Mouse (Mus musculus): ENCODE results near the gene Diras1. TPM values are rescaled to one million over a fixed set of nuclear protein-coding genes. Genes with fewer than 3 reads are reported as not detected.

The Diras1 gene
- total RNA-seq, 2 experiments from 2014 or later, result not detected

DNA sequence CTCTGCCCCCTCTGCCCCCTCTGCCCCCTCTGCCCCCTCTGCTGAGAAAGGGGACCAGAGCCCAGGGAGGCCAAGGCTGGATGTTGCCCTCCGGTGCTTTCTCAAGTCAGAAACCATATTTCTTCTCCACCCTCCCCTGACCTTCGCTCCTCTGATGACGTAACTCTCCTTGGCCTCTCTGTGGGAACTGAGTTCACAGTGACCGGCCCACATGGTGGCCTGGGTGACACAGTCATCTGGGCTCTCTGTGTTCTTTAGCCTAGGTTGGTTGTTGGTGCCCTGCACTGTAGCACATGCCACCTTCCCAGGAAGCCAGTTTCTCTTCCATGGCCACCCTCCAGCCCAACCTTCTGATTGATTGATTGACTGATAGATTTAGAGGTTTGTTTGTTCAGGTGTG lies 43.1 kb downstream of the Diras1 start:
- ATAC-seq (replicated peaks; ENCODE audit: low FRiP score, poor library complexity, severe bottlenecking), result no peak

DNA sequence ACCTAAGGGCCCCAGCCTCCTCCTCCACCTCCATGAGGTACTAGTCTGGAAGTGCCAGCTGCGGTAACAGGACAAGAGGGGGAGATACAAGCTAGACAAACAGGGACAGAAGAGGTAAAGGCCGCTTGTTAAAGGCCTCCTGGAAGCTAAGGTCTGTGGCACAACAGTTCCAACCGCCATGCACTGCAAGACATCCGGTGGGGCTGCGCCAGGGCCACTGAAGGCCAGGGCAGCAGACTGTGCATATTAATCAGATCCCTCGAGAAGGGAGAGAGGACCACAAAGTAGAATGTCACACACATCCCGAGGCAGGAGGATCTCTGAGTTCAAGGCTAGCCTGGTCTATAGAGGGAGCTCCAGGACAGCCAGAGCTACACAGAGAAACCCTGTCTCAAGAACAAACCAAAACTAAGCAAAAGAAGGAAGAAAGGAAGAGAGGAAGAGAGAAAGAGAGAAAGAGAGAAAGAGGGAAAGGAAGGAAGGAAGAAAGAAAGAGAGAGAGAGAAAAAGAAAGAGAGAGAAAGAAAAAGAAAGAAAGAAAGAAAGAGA lies 43.8 kb downstream of the Diras1 start:
- ATAC-seq (replicated peaks; ENCODE audit: low FRiP score, poor library complexity, severe bottlenecking), result 0 out of 2 replicates have a peak, but pooled peaks have one; percentile 10

DNA sequence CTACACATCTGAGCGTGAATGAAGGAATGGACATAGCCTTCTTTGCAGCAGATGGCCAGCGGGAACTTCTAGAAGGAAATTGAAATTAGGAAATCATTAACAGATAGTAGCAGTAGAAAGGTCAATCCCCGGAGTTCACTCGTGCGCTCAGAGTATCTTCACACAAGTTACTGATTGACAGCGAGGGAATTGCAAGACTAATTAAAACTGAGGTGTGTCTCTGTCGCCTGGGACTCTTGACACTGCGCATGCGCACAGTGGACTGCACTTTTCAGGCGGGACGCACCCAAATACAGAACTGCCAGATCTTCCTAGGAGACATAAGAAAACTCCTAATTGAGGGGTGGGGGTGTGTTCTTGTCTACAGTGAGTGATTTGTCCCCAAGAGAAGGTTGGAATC lies 50.0 kb downstream of the Diras1 start:
- ATAC-seq (replicated peaks; ENCODE audit: low FRiP score, poor library complexity, severe bottlenecking), result no peak

DNA sequence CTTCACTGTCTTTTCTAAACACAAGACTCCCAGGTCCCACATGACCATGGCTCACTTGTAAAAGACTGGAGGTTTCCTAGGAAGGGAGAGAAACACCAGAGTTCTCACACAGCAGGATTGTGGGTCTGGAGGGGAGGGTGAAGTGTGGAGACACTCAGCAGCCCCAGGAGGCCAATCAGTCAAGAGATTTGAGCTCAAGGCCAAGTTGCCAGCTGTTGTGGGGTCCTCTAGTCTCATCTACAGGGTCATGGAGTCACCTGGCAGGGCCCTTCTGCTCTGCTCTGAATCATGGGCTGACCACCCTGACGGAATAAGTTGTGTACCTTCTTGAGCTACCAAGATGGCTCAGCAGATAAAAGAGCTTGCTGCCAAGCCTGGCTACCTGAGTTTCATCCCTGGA lies 51.7 kb downstream of the Diras1 start:
- ATAC-seq (replicated peaks; ENCODE audit: low FRiP score, poor library complexity, severe bottlenecking), result no peak

DNA sequence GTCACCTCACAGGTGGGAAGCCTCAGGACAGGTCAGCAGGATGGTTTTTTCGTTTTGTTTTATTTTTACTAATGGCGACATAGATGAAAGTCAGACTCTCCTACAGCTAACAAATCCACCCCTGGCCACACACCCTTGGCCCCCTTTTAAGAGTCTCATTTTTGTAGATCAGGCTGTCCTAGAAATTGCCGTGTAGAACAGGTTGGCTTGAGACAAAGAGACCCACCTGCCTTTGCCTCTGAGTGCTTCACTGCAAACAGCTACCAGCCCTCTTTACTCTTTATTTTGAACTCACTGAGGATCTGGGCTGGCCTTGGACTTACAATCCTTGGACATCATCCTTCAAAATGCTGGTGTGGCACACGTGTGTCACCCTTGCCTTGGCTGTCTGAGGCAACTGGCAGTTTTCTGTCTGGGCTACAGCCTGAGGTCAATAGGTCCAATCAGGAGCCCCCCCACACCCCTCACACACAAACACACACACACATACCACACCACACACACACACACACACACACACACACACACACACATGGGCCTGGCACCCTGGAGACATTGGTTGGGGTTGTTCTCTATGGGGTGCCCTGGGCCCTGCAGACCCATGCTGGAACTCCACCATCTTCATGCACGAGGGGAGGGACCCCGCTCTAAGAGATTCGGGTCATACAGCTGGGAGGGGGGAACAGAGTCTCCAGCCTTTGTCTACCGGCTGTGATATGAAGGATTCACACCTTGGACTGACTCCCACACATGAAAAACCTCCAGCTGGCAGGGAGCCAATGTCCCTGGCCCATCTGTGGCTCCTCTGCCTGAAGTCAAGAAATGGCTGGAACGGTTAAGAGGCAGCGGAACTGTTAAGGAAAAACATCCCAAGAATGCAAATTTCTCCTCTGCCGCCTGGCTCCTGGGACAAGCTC lies 53.1 kb downstream of the Diras1 start:
- ATAC-seq (replicated peaks; ENCODE audit: low FRiP score, poor library complexity, severe bottlenecking), result no peak

DNA sequence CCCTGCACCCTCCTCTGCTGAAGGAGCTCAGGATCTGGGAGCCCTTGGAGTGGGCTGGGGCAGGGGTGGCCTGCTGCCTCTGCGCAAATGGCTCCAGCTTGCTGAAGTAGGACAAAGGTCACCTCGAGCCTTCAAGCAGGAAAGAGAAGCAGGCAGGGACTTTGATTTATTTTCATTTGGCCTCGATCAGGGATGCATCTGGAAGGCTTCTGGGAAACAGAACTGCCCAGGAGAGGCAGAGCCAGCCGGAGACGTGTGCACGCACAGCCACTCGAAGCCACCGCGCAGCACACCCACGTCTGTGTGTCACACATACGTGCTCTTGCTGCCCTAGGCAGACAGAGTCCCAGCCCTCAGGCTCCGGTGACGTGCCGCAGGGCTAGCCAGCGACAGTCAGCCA lies 53.9 kb downstream of the Diras1 start:
- no peak for ATAC-seq (replicated peaks; ENCODE audit: low FRiP score, poor library complexity, severe bottlenecking)

DNA sequence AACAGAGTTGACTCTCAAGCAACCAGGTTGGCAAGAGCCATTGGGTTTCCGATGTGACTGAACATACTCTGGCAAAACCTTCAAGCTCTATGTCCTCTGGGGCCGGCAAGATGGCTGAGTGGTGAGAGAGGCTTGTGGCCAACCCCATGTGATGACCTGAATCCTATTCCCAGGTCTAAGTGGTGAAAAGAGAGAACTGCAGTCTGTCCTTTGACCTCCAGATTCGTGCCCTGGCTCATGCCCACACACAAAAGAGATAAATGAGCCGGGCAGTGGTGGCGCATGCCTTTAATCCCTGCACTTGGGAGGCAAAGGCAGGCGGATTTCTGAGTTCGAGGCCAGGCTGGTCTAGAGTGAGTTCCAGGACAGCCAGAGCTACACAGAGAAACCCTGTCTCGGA lies 55.3 kb downstream of the Diras1 start:
- ATAC-seq (replicated peaks; ENCODE audit: low FRiP score, poor library complexity, severe bottlenecking), result no peak

Other genes with a start within 250 kb of the Diras1 start
- 34.2 and 48.6 TPM in 2 replicates for gene Sf3a2, start 227.5 kb downstream of the Diras1 start, total RNA-seq (2015; ENCODE audit: low replicate concordance)
- 16.8 and 18.1 TPM in 2 replicates for gene Sf3a2, start 227.5 kb downstream of the Diras1 start, total RNA-seq (2017; ENCODE audit: low replicate concordance)
- gene Plekhj1, start 227.0 kb downstream of the Diras1 start, total RNA-seq (2015; ENCODE audit: low replicate concordance), result 71.0 and 81.7 TPM in 2 replicates
- 18.9 and 38.1 TPM in 2 replicates for gene Plekhj1, start 227.0 kb downstream of the Diras1 start, total RNA-seq (2017; ENCODE audit: low replicate concordance)
- gene Amh, start 220.4 kb downstream of the Diras1 start, total RNA-seq (2015; ENCODE audit: low replicate concordance), result not detected in 2 replicates
- not detected in 2 replicates for gene Amh, start 220.4 kb downstream of the Diras1 start, total RNA-seq (2017; ENCODE audit: low replicate concordance)
- gene Jsrp1, start 212.2 kb downstream of the Diras1 start, total RNA-seq (2015; ENCODE audit: low replicate concordance), result not detected in 2 replicates
- not detected in 2 replicates for gene Jsrp1, start 212.2 kb downstream of the Diras1 start, total RNA-seq (2017; ENCODE audit: low replicate concordance)
- 1,470 and 1,566 TPM in 2 replicates for gene Oaz1, start 199.0 kb downstream of the Diras1 start, total RNA-seq (2015; ENCODE audit: low replicate concordance)
- 158 and 259 TPM in 2 replicates for gene Oaz1, start 199.0 kb downstream of the Diras1 start, total RNA-seq (2017; ENCODE audit: low replicate concordance)
- not detected in 2 replicates for gene Lingo3, start 181.6 kb downstream of the Diras1 start, total RNA-seq (2015; ENCODE audit: low replicate concordance)
- gene Lingo3, start 181.6 kb downstream of the Diras1 start, total RNA-seq (2017; ENCODE audit: low replicate concordance), result not detected in 2 replicates
- gene Lsm7, start 170.5 kb downstream of the Diras1 start, total RNA-seq (2015; ENCODE audit: low replicate concordance), result 24.7 and 54.4 TPM in 2 replicates
- 75.3 and 78.9 TPM in 2 replicates for gene Lsm7, start 170.5 kb downstream of the Diras1 start, total RNA-seq (2017; ENCODE audit: low replicate concordance)
- 262 and 270 TPM in 2 replicates for gene Sppl2b, start 170.4 kb downstream of the Diras1 start, total RNA-seq (2015; ENCODE audit: low replicate concordance)
- 283 and 322 TPM in 2 replicates for gene Sppl2b, start 170.4 kb downstream of the Diras1 start, total RNA-seq (2017; ENCODE audit: low replicate concordance)
- 0.72 TPM in 1 of 2 replicates, not detected in the other for gene Tmprss9, start 153.8 kb downstream of the Diras1 start, total RNA-seq (2015; ENCODE audit: low replicate concordance)
- gene Tmprss9, start 153.8 kb downstream of the Diras1 start, total RNA-seq (2017; ENCODE audit: low replicate concordance), result 0.30 TPM in 1 of 2 replicates, not detected in the other
- 17.6 and 32.1 TPM in 2 replicates for gene Timm13, start 124.7 kb downstream of the Diras1 start, total RNA-seq (2015; ENCODE audit: low replicate concordance)
- gene Timm13, start 124.7 kb downstream of the Diras1 start, total RNA-seq (2017; ENCODE audit: low replicate concordance), result 3.7 and 7.6 TPM in 2 replicates
- 0.36 and 1.3 TPM in 2 replicates for gene Lmnb2, start 107.4 kb downstream of the Diras1 start, total RNA-seq (2015; ENCODE audit: low replicate concordance)
- 7.3 and 9.0 TPM in 2 replicates for gene Lmnb2, start 107.4 kb downstream of the Diras1 start, total RNA-seq (2017; ENCODE audit: low replicate concordance)
- gene Gadd45b, start 95.6 kb downstream of the Diras1 start, total RNA-seq (2015; ENCODE audit: low replicate concordance), result 1.3 and 1.8 TPM in 2 replicates
- 3.6 and 9.2 TPM in 2 replicates for gene Gadd45b, start 95.6 kb downstream of the Diras1 start, total RNA-seq (2017; ENCODE audit: low replicate concordance)
- gene Gng7, start 10.7 kb downstream of the Diras1 start, total RNA-seq (2015; ENCODE audit: low replicate concordance), result not detected in 2 replicates
- 0.38 and 0.90 TPM in 2 replicates for gene Gng7, start 10.7 kb downstream of the Diras1 start, total RNA-seq (2017; ENCODE audit: low replicate concordance)
- 4.3 and 7.1 TPM in 2 replicates for gene Slc39a3, start 11.8 kb upstream of the Diras1 start, total RNA-seq (2015; ENCODE audit: low replicate concordance)
- gene Slc39a3, start 11.8 kb upstream of the Diras1 start, total RNA-seq (2017; ENCODE audit: low replicate concordance), result 1.2 and 4.2 TPM in 2 replicates
- 13.0 and 22.2 TPM in 2 replicates for gene Sgta, start 34.5 kb upstream of the Diras1 start, total RNA-seq (2015; ENCODE audit: low replicate concordance)
- 13.8 and 16.6 TPM in 2 replicates for gene Sgta, start 34.5 kb upstream of the Diras1 start, total RNA-seq (2017; ENCODE audit: low replicate concordance)
- 2.9 and 4.3 TPM in 2 replicates for gene Thop1, start 44.4 kb upstream of the Diras1 start, total RNA-seq (2015; ENCODE audit: low replicate concordance)
- gene Thop1, start 44.4 kb upstream of the Diras1 start, total RNA-seq (2017; ENCODE audit: low replicate concordance), result 3.2 and 22.8 TPM in 2 replicates
- gene Creb3l3, start 73.2 kb upstream of the Diras1 start, total RNA-seq (2015; ENCODE audit: low replicate concordance), result not detected in 2 replicates
- gene Creb3l3, start 73.2 kb upstream of the Diras1 start, total RNA-seq (2017; ENCODE audit: low replicate concordance), result not detected in 2 replicates
- gene Map2k2, start 80.3 kb upstream of the Diras1 start, total RNA-seq (2015; ENCODE audit: low replicate concordance), result 36.4 and 39.4 TPM in 2 replicates
- gene Map2k2, start 80.3 kb upstream of the Diras1 start, total RNA-seq (2017; ENCODE audit: low replicate concordance), result 54.0 and 71.5 TPM in 2 replicates
- 31.7 and 33.1 TPM in 2 replicates for gene Zbtb7a, start 109.6 kb upstream of the Diras1 start, total RNA-seq (2015; ENCODE audit: low replicate concordance)
- gene Zbtb7a, start 109.6 kb upstream of the Diras1 start, total RNA-seq (2017; ENCODE audit: low replicate concordance), result 23.1 and 33.2 TPM in 2 replicates
- 24.1 and 27.2 TPM in 2 replicates for gene Pias4, start 142.3 kb upstream of the Diras1 start, total RNA-seq (2015; ENCODE audit: low replicate concordance)
- 15.3 and 46.0 TPM in 2 replicates for gene Pias4, start 142.3 kb upstream of the Diras1 start, total RNA-seq (2017; ENCODE audit: low replicate concordance)
- gene Eef2, start 151.0 kb upstream of the Diras1 start, total RNA-seq (2015; ENCODE audit: low replicate concordance), result 267 and 296 TPM in 2 replicates
- gene Eef2, start 151.0 kb upstream of the Diras1 start, total RNA-seq (2017; ENCODE audit: low replicate concordance), result 399 and 622 TPM in 2 replicates
- gene Dapk3, start 157.3 kb upstream of the Diras1 start, total RNA-seq (2015; ENCODE audit: low replicate concordance), result 5.0 and 5.4 TPM in 2 replicates
- 6.4 and 9.4 TPM in 2 replicates for gene Dapk3, start 157.3 kb upstream of the Diras1 start, total RNA-seq (2017; ENCODE audit: low replicate concordance)
- not detected in 2 replicates for gene 4930442H23Rik, start 158.2 kb upstream of the Diras1 start, total RNA-seq (2015; ENCODE audit: low replicate concordance)
- gene 4930442H23Rik, start 158.2 kb upstream of the Diras1 start, total RNA-seq (2017; ENCODE audit: low replicate concordance), result not detected in 2 replicates
- not detected in 2 replicates for gene Nmrk2, start 176.4 kb upstream of the Diras1 start, total RNA-seq (2015; ENCODE audit: low replicate concordance)
- gene Nmrk2, start 176.4 kb upstream of the Diras1 start, total RNA-seq (2017; ENCODE audit: low replicate concordance), result not detected in 2 replicates
- not detected in 2 replicates for gene Atcay, start 205.2 kb upstream of the Diras1 start, total RNA-seq (2015; ENCODE audit: low replicate concordance)
- gene Atcay, start 205.2 kb upstream of the Diras1 start, total RNA-seq (2017; ENCODE audit: low replicate concordance), result 8.3 TPM in 1 of 2 replicates, not detected in the other
- not detected in 2 replicates for gene Zfr2, start 207.5 kb upstream of the Diras1 start, total RNA-seq (2015; ENCODE audit: low replicate concordance)
- not detected in 2 replicates for gene Zfr2, start 207.5 kb upstream of the Diras1 start, total RNA-seq (2017; ENCODE audit: low replicate concordance)
- 1.7 and 2.2 TPM in 2 replicates for gene Matk, start 227.3 kb upstream of the Diras1 start, total RNA-seq (2015; ENCODE audit: low replicate concordance)
- 1.5 and 1.7 TPM in 2 replicates for gene Matk, start 227.3 kb upstream of the Diras1 start, total RNA-seq (2017; ENCODE audit: low replicate concordance)
- gene Mrpl54, start 241.3 kb upstream of the Diras1 start, total RNA-seq (2015; ENCODE audit: low replicate concordance), result 35.2 and 37.5 TPM in 2 replicates
- 20.0 and 23.0 TPM in 2 replicates for gene Mrpl54, start 241.3 kb upstream of the Diras1 start, total RNA-seq (2017; ENCODE audit: low replicate concordance)
- gene Apba3, start 241.3 kb upstream of the Diras1 start, total RNA-seq (2015; ENCODE audit: low replicate concordance), result not detected in 2 replicates
- gene Apba3, start 241.3 kb upstream of the Diras1 start, total RNA-seq (2017; ENCODE audit: low replicate concordance), result 14.0 TPM in 1 of 2 replicates, not detected in the other